Mouse (Mus musculus) stomach, postnatal 0 days (tissue): ENCODE measurements at regions not wholly inside any gene's neighbourhood (a gene's known extent, or its start where the extent isn't known, plus 50 kb on each side); places are given as distances from the start of the nearest gene placed in this dataset.
A peak's percentile ranks its signal among the peaks of the same experiment; 100 is the strongest.

Experiments
- ATAC-seq: fragments of 200-750 bp; cut with Nextera tagmentation; 2 replicates; pipeline ENCODE4 v1.8.0; 2017; ENCODE audit not compliant: low FRiP score, low TSS enrichment
- DNase-seq: peaks from one replicate; pipeline ENCODE4 v3.0.0-alpha.2; 2016; ENCODE audit warnings: low spot score
- H3K27ac ChIP-seq: fragments of 300-500 bp; sonication (generic); replicated peaks from 2 replicates; pipeline ENCODE4 v1.5.1; 2014; ENCODE audit warnings: mild to moderate bottlenecking, control low read depth
- H3K27me3 ChIP-seq: fragments of 300-500 bp; sonication (generic); 2 replicates; pipeline ENCODE4 v1.6.1; 2014; ENCODE audit warnings: low read length; ENCODE audit not compliant: control insufficient read depth, insufficient read depth
- H3K36me3 ChIP-seq: fragments of 300-500 bp; sonication (generic); 2 replicates; pipeline ENCODE4 v1.6.1; 2014; ENCODE audit warnings: low read length, mixed read lengths; ENCODE audit not compliant: control insufficient read depth, insufficient read depth
- H3K4me1 ChIP-seq: fragments of 300-500 bp; sonication (generic); replicated peaks from 2 replicates; pipeline ENCODE4 v1.6.1; 2014; ENCODE audit warnings: antibody characterized with exemption; ENCODE audit not compliant: control insufficient read depth, insufficient read depth
- H3K4me2 ChIP-seq: fragments of 300-500 bp; sonication (generic); replicated peaks from 2 replicates; pipeline ENCODE4 v1.6.1; 2014; ENCODE audit warnings: low read depth, mild to moderate bottlenecking, control low read depth, moderate library complexity
- H3K4me3 ChIP-seq: fragments of 300-500 bp; sonication (generic); 2 replicates; pipeline ENCODE4 v1.5.1; 2014; ENCODE audit warnings: low read depth, low read length, control low read depth
- H3K9ac ChIP-seq: fragments of 300-500 bp; sonication (generic); 2 replicates; pipeline ENCODE4 v1.6.1; 2014; ENCODE audit warnings: mild to moderate bottlenecking, low read length, control low read depth, mixed read lengths
- H3K9me3 ChIP-seq: fragments of 300-500 bp; sonication (generic); 2 replicates; pipeline ENCODE4 v1.6.1; 2016; ENCODE audit warnings: low read length; ENCODE audit not compliant: control insufficient read depth
- CTCF ChIP-seq: IDR thresholded peaks from 2 replicates; pipeline ENCODE4 v1.5.1; 2016; ENCODE audit warnings: antibody characterized with exemption, low read depth, mild to moderate bottlenecking, moderate library complexity
- EP300 ChIP-seq: optimal IDR thresholded peaks from 2 replicates; pipeline ENCODE3; 2016; ENCODE audit warnings: antibody characterized with exemption
- WGBS: fragments of 180-500 bp; shearing (Covaris S2); extraction: QIAGEN DNeasy Blood & Tissue Kit; methylation state at CpG from one replicate; pipeline ENCODE4 v1.1.7; 2014; 5-methylcytosine and 5-hydroxymethylcytosine counted together

- DNase-seq (peak; percentile 58), ATAC-seq (no peak)
- H3K4me1 ChIP-seq = no peaks in the 10 kb centered on the region
- H3K27ac ChIP-seq = no peak overlapping the region
- 76% methylated on average over 5 of the region's 5 CpGs for WGBS
- H3K9me3 ChIP-seq = no peaks in the 10 kb centered on the region
- no peak for TF ChIP-seq EP300
- peak; percentile 77 for TF ChIP-seq CTCF
- H3K36me3 ChIP-seq = no peaks in the 10 kb centered on the region
- H3K27me3 ChIP-seq = no peaks in the 10 kb centered on the region
- no peak overlapping the region for H3K9ac ChIP-seq
- H3K4me3 ChIP-seq = no peak overlapping the region
- no peak overlapping the region for H3K4me2 ChIP-seq
Observed at GRCm38 (mm10) chr12:77674755-77675154, 436.8 kb downstream of the Fut8 start.

DNA sequence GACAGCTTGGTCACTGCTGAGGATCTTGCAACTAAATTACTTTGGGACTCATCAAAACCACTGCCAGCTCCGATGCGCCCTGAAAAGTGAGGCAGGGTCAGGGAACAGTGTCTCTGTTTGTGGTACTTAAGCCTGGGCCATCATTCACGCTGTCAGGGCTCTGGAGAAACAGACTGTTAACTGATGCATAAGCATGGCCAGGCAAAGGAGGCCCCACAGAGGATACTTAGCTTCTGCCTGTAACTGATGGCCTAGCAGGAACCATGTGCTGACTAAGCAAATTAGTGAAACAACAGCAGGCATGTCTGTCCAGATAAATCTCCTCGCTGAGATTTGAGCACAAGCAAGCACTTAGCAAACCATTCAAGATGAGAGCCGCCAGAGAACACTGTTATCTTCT lies 440.1 kb downstream of the Fut8 start:
- WGBS = 36% methylated on average over 5 of the region's 5 CpGs
- ATAC-seq (no peak), DNase-seq (no peak)
- H3K9ac ChIP-seq = no peak overlapping the region
- no peak overlapping the region for H3K4me2 ChIP-seq
- no peak overlapping the region for H3K4me3 ChIP-seq
- no peaks in the 10 kb centered on the region for H3K27me3 ChIP-seq
- no peaks in the 10 kb centered on the region for H3K9me3 ChIP-seq
- H3K36me3 ChIP-seq = no peaks in the 10 kb centered on the region
- H3K4me1 ChIP-seq = no peaks in the 10 kb centered on the region
- no peak overlapping the region for H3K27ac ChIP-seq
- TF ChIP-seq CTCF = no peak
- no peak for TF ChIP-seq EP300

DNA sequence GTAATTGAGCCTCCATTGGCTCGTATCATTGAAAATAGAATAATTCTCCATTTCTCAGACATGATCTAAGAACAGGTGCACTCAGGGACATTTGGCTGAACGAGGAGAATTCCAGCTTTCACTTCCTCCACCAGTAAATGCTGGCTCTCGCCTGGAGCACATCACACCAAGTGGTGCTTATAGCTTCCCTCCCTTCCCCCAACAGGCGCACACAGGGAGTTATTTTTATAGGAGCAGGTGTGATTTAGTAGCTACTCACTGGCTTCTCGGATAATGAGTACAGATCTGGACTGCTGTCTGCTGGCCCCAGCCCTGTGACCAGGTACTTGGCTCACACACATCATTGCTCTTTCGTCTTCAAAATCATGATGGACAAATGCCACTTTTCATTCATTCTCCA lies 456.2 kb downstream of the Fut8 start:
- H3K9me3 ChIP-seq = no peaks in the 10 kb centered on the region
- H3K4me3 ChIP-seq = no peak overlapping the region
- no peak for DNase-seq
- H3K27ac ChIP-seq = no peak overlapping the region
- no peak for TF ChIP-seq EP300
- no peak for TF ChIP-seq CTCF
- WGBS = 74% methylated on average over 6 of the region's 6 CpGs
- no peaks in the 10 kb centered on the region for H3K4me1 ChIP-seq
- no peaks in the 10 kb centered on the region for H3K36me3 ChIP-seq
- H3K4me2 ChIP-seq = no peak overlapping the region
- no peaks in the 10 kb centered on the region for H3K27me3 ChIP-seq
- H3K9ac ChIP-seq = no peak overlapping the region
- no peak for ATAC-seq

DNA sequence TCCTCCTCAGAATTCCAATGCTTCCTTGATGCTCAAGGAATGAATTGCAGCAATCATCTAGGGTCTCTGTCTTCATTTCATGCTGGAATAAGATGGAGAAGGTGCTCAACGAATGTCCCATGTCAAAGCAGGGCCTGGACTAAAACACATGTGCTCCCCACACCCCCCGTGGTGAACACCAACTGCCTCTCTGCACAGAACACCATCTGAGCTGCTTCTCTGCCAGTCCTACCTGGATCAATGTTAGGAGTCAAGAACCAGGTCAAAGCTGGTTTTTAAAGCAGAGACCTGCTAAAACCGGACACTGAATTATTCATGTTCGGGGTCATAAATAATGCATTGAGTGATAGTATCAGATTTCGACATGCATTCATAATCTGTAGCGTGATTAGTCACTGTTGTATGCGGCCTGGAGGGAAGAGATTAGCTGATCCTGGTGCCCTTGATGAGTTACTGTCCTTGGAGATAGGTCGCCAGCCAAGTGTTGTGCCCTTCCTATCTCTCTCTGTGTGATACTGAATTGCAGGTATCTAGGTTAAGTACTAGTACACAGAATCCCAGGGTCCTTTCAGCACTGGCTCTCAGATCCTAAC lies 458.2 kb downstream of the Fut8 start:
- no peaks in the 10 kb centered on the region for H3K9me3 ChIP-seq
- no peaks in the 10 kb centered on the region for H3K27me3 ChIP-seq
- no peak for DNase-seq
- ATAC-seq = no peak
- 80% methylated on average over 8 of the region's 8 CpGs for WGBS
- no peak overlapping the region for H3K4me2 ChIP-seq
- H3K4me3 ChIP-seq = no peak overlapping the region
- no peak overlapping the region for H3K9ac ChIP-seq
- TF ChIP-seq EP300 (no peak), CTCF (no peak)
- no peaks in the 10 kb centered on the region for H3K36me3 ChIP-seq
- H3K27ac ChIP-seq = no peak overlapping the region
- no peaks in the 10 kb centered on the region for H3K4me1 ChIP-seq

DNA sequence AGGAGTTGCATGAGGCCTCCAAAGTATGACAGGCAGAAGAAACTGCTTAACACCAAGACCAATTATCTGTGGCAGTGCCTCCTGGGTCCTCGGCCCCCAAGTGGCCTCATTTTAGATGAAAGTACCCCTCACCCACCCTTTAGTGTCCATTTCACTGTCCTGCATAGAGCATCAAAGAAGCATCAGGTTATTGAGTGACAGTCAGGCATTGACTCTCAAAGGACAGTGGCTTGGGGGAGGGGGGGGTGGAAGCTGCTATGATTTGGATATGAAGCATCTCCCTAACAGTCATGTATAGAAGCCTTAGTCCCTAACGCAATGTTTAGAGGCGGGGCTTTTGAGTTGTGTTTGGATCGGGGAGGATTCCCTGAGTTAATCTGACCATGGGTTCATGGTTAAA lies 458.7 kb downstream of the Fut8 start:
- Histone ChIP-seq H3K27ac (no peak overlapping the region), H3K9ac (no peak overlapping the region), H3K4me3 (no peak overlapping the region), H3K36me3 (no peaks in the 10 kb centered on the region), H3K27me3 (no peaks in the 10 kb centered on the region), H3K4me1 (no peaks in the 10 kb centered on the region), H3K4me2 (no peak overlapping the region), H3K9me3 (no peaks in the 10 kb centered on the region)
- no peak for DNase-seq
- TF ChIP-seq EP300 = no peak
- TF ChIP-seq CTCF = no peak
- 79% methylated on average over 4 of the region's 4 CpGs for WGBS
- no peak for ATAC-seq

- Histone ChIP-seq H3K27ac (no peak overlapping the region), H3K9me3 (no peaks in the 10 kb centered on the region), H3K36me3 (no peaks in the 10 kb centered on the region), H3K4me2 (no peak overlapping the region), H3K4me1 (no peaks in the 10 kb centered on the region), H3K27me3 (no peaks in the 10 kb centered on the region), H3K4me3 (no peak overlapping the region), H3K9ac (no peak overlapping the region)
- TF ChIP-seq CTCF = no peak
- no peak for TF ChIP-seq EP300
- ATAC-seq (no peak), DNase-seq (no peak)
- 61% methylated on average over 7 of the region's 7 CpGs for WGBS
Observed at GRCm38 (mm10) chr12:77698088-77698487, 460.2 kb downstream of the Fut8 start.
